Mouse (Mus musculus) retina, adult 2 months (tissue): ENCODE measurements around the gene Slc7a7.
A peak's percentile ranks its signal among the peaks of the same experiment; 100 is the strongest.

ENCODE experiments used
- DNase-seq: peaks from one replicate; pipeline ENCODE4 v3.0.0-alpha.2; 2012; ENCODE audit warnings: low read depth, low spot score

Slc7a7 gene

DNA sequence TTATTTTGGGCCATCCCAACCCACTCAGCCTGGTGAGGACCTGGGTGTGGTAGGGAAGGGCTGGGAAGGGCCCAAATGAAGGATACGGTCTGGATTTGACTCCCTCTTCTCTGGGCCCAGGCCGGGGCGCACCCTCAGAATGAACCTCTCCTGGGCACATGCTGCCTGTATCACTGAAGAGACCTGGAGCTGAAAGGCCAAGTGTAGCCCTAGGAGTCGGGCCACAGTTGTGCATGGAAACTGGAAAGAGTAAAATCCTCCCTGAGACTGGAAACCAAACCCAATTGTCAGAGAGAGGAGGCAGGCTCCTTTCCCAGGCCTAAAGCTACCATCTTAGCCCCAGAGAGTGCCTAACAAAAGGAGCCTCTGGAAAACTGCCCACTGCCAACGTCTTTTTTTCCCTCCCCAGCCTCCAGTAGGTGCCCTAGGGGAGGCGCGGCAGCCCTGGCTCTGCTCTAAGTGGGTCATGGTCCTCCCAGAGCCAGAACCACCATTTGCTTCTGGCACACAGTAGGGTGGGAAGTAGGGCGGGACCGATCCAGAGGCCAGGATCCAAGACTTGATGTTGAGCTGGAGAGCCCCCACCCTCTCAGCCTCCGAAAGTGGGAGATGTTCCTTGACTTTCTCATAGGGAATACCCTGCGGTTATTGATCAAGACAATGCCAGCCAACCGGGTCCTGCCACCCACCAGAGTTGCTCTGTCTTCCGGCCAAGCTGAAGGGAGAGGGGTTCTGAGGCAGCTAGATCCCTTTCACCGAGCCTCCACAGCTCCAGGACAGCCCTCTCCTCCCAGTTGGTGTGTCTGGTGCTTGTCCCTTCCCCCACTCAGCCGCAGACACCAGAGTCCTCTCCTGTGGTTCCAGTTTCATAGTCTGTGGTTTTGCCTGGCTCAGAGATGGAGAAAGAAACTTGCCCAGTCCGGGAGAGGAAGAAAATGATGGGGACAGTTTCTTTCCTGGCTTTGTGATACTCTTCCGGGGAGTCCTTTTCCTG, 15.6 kb upstream of the Slc7a7 start:
- no peak for DNase-seq

DNA sequence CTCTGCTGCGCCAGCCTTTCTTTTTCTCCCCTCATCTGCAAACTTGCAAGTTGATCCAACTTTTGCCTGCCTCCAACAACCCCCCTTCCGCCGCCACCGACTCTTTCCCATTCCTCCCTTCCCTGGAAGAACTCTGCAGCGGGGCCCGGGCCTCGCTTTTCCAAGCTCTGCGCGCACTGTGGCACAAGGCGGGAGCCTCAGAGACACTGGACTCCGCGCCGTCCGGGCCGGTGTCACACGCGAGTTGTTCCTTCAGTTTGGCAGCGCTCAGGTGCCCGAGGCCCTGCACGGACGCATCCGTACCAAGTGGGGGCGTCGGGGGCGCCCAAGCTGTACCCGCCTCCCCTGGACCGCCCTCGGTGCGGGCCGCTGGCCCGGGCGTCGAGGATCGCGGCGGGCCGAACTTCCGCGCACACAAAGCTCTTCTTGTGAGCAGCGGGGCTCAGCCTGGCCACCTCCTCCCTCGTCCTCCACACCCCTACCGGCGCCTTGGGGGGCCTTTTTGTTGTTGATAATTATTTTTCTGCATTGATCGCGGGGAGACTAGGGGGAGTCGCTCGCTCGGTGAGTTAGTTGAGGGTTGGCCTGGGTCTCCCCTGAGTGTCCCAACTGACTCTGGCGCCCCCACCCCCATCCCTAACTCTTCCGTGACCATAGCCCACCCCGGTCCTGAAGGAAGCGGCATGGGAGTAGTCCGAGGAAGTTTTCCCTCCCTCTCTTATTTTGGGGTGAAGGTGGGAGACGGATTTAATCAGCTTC, 14.7 kb upstream of the Slc7a7 start:
- DNase-seq = no peak

DNA sequence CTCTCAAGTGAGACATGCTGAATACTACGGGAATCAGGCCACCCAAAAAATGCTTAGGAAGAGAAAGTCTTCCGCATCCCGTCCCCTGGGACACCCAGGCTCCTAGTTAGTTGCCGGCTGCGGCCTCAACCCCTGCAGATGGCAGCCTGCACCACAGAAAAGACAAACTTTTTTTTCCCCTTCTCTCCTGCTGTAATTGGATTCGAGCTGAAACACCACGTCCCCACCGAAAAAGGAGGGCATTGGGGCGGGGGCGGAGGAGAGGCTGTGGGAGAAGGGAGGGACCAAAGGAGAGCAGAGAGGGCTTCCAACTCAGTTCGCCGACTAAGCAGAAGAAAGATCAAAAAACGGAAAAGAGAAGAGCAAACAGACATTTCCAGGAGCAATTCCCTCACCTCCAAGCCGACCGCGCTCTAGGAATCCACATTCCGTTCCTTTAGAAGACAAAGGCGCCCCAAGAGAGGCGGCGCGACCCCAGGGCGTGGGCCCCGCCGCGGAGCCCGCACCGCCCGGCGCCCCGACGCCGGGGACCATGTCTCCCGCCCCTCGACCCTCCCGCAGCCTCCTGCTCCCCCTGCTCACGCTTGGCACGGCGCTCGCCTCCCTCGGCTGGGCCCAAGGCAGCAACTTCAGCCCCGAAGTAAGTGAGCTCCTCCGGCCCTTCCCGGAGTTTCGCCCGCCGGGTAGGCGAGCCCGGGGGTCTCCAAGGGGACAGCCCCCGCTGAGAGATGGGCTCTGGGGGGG, 13.9 kb upstream of the Slc7a7 start, which contains the start of gene Mmp14:
Gene Mmp14, plus strand, starts transcription at position 279 of the 744 bp plus-strand sequence.
- no peak for DNase-seq

DNA sequence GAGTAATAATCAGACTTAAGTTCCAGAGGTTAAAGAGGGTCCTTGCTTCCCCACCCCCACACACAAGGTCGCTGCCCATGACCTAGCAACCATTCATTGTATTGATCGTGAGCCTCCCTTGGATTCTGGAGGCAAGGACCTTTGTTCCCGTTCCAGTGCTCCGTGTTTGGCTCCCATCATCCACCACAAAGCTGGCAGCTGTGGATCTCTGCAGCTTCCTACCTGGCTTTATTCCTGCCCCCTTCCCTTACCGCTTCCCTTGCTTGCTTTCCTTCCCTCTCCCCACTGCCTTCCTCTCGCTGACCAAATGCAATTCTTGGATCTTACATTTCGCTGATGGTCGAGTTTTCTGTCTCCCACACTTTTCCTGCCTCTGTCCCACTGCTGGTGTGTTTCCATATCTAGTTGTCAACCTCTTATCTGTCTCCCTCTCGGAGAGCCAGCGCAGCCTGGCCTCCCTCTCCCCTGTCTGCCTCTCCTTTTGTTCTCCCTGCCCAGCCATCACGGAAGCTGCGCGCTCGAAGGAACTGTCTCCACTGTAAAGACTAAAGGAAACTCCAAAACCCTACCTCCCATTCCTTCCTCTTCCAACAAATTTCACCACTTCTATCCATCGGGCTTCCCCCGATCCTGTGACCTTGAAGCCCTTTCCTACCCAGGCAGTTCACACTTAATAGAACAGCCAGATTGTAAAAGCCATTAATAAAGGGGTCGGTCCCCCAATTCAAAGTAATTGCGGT, 13.0 kb upstream of the Slc7a7 start:
- DNase-seq = no peak

DNA sequence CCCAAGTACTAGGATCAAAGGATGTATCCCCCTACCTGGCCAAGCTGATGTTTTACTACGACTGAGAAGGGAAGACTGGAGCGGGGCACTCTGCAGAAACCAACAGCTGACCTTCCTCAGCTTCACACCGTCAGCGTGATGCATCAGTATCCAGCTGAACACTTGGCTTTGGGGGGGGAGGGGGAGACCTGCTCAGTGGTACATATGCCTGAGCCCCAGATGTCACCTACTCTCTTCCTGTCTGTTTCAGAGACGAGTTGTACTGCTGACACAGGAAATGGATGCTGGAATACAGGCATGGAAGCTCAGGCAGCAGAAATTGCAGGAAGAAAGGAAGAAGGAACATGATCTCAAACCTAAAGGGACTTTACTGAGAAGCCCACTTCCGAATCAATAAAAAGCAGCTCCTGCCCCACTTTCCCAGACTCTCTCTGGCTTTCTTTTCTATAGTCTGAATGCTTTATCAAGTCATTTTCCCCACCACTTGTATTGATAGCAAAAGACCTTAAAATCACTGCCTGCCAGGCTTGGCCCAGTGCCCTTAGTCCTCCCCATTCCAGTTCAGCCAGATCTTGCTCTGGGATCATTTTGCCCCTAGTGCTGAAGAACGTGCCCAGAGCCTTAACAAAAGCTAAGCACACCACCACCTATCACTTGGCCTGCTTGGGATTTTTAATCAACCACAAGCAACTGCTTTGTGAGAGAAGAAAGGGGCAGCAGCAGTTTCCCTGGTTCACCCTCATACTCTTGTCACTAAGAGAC, 11.9 kb upstream of the Slc7a7 start:
- no peak for DNase-seq

DNA sequence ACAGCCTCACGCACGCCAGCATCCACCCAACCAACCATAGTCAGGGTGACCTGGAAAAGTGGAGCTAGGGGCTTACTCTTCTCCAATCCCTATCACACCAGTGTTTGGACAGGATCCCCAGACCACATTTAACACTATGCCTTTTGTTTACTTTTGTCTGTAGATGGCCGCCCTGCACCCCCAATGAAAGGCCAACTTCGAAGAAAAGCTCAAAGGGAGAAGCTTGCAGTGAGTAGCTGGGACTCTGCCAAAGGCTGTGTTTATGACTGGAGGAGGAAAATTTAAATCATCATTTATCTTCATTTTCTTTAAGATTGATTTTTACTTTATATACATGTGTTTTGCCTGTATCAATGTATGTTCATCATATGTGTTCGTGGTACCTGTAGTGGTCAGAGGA, 10.8 kb upstream of the Slc7a7 start:
- DNase-seq = no peak

DNA sequence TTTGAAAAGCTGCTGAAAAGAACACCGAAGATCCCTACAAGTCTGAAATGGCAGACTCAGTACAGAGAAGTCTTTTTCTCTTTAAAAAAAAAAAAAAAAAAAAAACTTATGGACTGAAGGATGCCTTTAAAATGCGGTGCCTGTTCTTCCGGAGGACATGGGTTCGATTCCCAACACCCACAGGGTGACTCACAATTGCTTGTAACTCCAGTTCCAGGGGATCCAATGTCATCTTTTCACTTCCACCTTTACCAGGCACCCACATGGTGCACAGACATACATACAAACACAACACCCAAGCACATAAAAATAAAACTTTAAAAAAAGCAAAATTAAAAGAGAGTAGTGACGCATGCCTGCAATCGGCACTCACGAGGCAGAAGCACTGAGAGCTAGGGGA, 10.1 kb upstream of the Slc7a7 start:
- DNase-seq = no peak

DNA sequence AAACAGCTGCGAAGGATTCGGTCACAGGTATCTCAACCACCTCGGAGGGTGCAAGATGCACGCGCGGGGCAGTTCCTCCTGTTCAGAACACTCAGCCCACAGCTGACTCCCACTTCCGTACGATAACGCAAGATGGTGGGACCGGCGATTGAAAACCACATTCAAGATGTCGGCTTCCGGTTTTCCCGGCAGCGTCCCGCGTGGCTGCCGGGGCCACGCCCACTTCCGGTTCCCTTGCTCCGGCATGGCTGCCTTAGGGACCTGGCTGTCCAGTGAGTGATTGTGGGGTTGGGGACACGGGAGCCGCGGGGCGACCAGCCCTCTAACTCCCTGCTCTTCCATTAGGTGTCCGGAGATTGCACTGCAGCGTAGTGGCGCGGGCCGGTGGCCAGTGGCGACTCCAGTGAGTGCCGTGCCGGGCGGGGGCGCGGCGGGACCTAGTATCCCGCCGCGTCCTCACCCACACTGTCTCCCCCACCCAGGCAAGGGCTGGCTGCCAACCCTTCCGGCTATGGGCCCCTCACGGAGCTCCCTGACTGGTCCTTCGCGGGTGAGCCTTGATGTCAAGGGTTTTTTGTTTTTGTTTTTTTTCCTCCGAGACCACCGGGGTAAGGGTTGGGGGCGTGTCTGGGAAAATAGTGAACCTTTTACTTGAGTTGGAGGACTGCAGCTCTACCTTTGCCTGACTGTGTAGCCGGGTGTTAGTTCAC, 9.3 kb upstream of the Slc7a7 start, which contains the start of gene Mrpl52:
Gene Mrpl52, plus strand, starts transcription at position 221 of the 710 bp plus-strand sequence.
- peak; percentile 82 for DNase-seq

DNA sequence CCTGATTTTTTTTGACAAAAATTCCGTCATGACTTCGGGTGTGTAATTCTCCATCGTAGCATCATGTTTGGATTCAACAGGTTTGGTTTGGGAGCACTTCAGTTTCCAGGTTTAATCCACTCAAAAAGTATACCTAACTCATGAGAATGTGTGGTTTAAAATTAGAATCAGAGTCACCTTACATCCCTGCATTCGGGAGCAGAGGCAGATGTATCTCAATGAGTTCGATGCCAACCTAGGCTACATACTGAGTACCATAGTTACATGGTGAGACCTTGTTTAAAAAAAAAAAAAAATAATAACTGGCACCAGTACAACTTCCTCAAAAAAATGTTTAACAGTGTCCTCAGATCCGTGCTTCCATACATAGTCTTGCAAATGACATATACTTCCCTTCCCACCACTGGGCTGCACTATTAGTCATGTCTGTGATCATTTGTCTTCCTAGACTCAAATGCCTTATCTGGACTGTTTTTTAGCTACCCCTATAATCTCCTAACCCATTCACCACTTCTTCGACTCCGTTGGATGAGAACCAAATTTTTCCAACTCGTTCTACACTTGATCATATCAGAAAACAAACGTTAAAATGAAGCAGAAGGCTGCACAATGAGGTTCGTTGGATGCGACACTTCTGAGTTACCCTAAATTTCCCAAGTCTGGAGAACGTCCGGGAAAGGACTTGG, 8.6 kb upstream of the Slc7a7 start:
- no peak for DNase-seq

DNA sequence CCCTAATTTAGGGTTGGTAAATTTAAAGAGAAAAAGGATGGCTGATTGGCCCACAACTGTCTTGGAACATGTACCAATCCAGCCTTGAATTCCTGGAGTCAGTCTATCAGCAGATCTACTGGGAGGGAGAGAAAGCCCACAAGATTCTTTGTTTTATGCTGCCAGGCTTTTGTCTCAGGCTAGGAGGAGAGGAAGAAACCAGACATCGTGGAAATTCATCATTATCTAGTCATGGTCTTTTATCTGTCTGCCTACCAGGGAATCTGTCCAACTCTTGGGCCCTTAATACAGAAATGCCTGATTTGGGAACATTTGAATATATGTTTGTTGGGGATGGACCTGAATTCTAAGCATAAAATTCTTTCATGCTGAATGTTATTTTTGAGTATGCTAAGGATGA, 8.0 kb upstream of the Slc7a7 start:
- DNase-seq = no peak

DNA sequence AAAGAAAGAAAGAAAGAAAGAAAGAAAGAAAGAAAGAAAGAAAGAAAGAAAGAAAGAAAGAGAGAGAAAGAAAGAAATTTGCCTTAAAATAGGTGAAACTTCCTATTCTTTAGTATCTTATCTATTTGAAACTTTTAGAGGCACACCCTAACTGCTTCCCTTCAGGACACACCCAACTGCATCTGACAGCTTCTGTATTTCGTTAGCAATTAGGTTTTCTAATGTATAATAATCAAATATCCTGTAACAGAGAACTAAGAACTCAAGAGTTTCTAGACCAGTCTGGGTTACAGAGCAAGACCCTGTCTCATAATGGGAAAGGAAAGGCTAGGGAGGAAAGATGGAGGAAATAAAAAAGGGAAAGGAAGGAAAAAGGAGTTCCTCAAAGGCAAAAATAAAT, 7.1 kb upstream of the Slc7a7 start:
- DNase-seq = no peak

DNA sequence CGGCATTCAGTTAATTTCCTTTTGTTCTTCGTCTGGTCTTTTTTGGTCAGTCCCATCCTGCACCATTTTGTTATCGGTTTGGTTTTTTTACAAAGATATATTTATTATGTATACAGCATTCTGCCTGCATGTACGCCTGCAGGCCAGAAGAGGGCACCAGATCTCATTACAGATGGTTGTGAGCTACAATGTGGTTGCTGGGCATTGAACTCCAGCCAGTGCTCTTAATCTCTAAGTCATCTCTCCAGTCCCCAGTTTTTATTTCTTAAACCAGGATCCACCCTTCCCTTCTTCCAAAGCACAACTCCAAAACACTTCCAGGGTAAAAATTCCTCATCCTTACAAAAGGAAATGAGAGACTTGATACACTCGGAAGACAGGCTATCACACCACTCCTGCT, 5.8 kb upstream of the Slc7a7 start:
- no peak for DNase-seq

DNA sequence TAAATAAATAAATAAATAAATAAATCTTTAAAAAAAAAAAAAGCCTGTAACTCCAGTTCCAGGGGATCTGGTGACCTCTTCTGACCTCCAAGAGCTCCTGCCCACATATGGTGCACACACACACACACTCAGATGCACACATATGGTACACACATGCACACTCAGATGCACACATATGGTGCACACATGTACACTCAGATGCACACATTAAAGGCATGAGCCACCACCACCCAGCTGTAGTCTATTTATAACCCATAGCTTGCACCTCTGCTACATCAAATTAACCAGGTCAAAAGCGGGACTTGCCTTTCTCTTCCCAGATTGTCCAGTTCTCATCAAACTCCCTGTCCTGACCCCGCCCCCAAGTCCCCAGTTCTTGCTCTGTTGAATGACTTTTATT, 3.4 kb upstream of the Slc7a7 start:
- DNase-seq = no peak

DNA sequence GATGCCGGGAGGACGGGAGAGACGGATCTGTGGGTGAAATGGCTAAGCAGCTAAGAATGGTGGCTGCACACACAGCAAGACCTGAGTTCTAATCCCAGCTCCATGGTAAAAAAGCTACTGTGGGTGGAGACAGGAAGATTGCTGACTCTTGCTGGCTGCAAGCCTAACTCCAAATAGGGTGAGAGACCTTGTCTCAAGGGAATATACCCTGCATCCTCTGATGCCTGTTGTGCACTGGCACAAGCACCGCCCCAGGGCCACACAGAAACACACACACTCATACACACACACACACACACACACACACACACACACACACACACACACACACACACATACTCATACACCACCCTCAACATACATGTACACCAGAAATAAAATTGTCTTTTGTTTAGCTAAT, 750 bp downstream of the Slc7a7 start:
- DNase-seq = no peak

DNA sequence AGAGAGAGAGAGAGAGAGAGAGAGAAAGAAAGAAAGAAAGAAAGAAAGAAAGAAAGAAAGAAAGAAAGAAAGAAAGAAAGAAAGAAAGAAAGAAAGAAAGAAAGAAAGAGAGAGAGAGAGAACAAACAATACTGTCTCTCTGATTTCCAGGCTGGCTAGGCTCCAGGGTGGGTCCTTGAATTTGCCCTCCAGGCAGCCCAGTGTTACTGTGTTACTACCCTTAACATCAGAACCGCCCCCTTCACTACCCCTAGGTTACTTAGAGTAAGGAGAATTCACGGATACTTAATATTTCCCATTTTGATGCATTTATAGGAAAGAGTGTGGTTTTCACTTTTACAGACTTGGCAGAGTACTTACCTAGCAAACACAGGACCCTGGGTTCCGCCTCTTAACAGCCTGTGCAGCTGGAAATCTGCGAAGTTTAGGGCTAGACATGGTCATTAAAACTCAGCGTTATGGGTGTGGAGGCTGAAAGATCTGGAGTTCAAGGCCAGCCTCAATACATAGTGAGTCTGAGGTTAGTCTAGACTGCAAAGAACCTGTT, 1.3 kb downstream of the Slc7a7 start:
- DNase-seq = no peak

DNA sequence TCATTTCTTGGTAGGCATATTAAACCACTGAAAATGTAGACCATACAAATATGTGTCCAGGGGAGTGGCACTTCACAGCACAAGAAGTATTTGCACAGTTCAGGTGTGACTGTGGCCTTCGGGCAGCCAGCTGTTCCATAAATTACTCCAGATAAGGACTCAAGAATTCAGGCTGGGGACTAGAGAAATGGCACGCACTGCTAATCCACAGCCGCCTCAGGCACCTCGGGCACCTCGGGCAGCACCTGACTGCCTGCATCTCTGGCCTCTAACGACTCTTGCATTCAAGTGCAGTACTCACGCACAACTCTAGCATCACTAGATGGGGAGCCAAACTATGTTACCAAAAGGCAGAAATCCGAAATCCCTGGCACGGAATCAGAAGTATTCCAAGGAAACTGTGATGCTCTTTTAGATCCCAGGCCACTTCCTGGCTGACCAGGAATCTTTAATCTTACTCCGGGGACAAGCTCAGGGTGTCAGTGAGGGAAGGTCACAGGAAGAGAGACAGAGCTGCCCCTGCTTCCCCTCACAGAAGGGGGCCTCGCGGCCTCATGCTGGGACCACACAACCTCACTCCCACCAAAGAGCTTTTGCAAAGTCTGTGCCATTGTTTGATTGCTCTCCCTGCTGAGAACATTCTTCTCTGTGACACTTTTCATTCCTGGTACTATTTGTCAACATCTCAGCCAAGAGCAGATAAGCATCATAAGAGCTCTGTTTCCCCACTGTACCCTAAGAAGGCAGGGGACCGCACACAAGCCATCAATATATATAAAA, 2.1 kb downstream of the Slc7a7 start:
- DNase-seq = no peak

DNA sequence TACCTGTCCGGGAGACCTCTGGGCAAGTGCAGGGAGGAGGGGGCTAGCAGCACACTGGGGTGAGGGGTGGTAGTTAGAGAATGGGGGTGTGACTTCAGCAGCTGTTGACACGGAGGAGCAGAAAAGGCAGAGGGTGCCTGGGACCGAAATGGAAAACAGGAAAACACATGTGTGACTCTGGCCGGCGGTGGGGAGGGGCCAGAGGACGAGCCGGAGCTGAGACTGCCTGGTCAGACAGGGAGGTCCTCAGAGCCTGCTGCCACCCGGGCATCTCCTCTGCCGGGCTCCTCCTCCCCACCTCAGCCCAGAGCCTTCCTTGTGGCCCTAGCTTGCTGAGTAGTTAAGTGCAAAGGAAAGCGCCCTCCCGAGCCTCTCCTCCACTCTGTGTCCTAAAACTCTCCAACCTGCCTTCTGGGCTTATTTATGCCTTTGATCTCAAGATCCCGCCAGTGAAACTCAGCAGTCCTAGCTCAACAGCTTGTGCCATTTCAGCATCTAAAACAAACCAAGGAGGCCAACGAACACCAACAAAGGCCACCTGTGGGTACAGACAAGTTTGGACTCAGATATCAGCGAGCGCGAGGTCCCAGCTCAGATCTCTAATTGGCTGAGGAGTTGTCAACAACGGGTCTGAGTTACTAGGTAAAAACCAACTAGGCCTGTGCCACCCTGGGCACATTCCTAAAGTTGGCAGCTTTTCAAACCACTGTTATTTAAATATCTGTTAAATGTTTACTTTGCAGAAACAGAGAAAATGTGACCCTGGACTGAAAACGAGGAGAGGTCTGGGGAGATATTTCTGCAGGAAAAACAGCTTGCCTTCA, 3.5 kb downstream of the Slc7a7 start:
- no peak for DNase-seq
